ENCODE assay signal across 10 mouse cellular contexts in genomic region chr2:178277206-178277605, GRCm38 (mm10).
A peak's percentile ranks its signal among the peaks of the same experiment; 100 is the strongest.
DNase-seq lines count a peak whose midpoint lies in the region; ATAC-seq and TF ChIP-seq lines count a peak whose summit lies in the region.
"Had no signal": no experiment of that assay in that cellular context is flagged by ENCODE, and none has a peak within 500 bp of the region (broad histone marks: within the 10 kb centered on the region; RNA-seq: fewer than 3 reads in every experiment).

No protein-coding gene starts in this region.

- 22% methylated on average over 6 of the region's 6 CpGs for WGBS in hindbrain, embryonic 14.5 days
- WGBS in hindbrain, embryonic 12.5 days: 12% methylated on average over 6 of the region's 6 CpGs
- 8% methylated on average over 6 of the region's 6 CpGs for WGBS in intestine, embryonic 15.5 days
- 4% methylated on average over 6 of the region's 6 CpGs for WGBS in lung, adult 2 months

- no peak for TF ChIP-seq POLR2A in lung, adult 2 months (IDR thresholded peaks at IDR 0.05; ENCODE audit: borderline replicate concordance, extremely low read depth, low read depth, low read length)

- H3K36me3 ChIP-seq in hindbrain, embryonic 14.5 days (replicated peaks; ENCODE audit: control insufficient read depth, insufficient read depth): peaks cover 23% of the 10 kb centered on the region
- H3K36me3 ChIP-seq in hindbrain, embryonic 12.5 days: peaks cover 3% of the 10 kb centered on the region; the same call in 1 of the 2 replicates
- no peaks in the 10 kb centered on the region for H3K36me3 ChIP-seq in intestine, embryonic 15.5 days
- H3K36me3 ChIP-seq: heart, embryonic 15.5 days had no signal

- no peak overlapping the region for H3K9ac ChIP-seq in hindbrain, embryonic 14.5 days
- no peak overlapping the region for H3K9ac ChIP-seq in hindbrain, embryonic 12.5 days
- H3K9ac ChIP-seq in intestine, embryonic 15.5 days: no peak overlapping the region
- H3K9ac ChIP-seq: heart, embryonic 15.5 days had no signal

- no peaks in the 10 kb centered on the region for H3K4me1 ChIP-seq in hindbrain, embryonic 14.5 days (replicated peaks; ENCODE audit: control insufficient read depth, insufficient read depth, low read length)
- peaks cover 3% of the 10 kb centered on the region; the same call in 1 of the 2 replicates for H3K4me1 ChIP-seq in hindbrain, embryonic 12.5 days
- H3K4me1 ChIP-seq in intestine, embryonic 15.5 days (replicated peaks): no peaks in the 10 kb centered on the region
- H3K4me1 ChIP-seq in lung, adult 2 months (ENCODE audit: control insufficient read depth, insufficient read depth, low read length): no peaks in the 10 kb centered on the region
- H3K4me1 ChIP-seq: heart, embryonic 15.5 days had no signal

- ATAC-seq in hindbrain, embryonic 14.5 days (ENCODE audit: low FRiP score): no peak
- ATAC-seq in hindbrain, embryonic 12.5 days (ENCODE audit: low FRiP score): no peak
- ATAC-seq in common myeloid progenitor, adult 5-6 weeks (replicated peaks; ENCODE audit: low read depth, poor library complexity, severe bottlenecking): peak; percentile 94
- 0 out of 2 replicates have a peak, but pooled peaks have one; percentile 58 for ATAC-seq in intestine, embryonic 15.5 days
- ATAC-seq: Patski had no signal

- H3K4me3 ChIP-seq in hindbrain, embryonic 14.5 days (replicated peaks; ENCODE audit: low read length): no peak overlapping the region
- no peak overlapping the region for H3K4me3 ChIP-seq in hindbrain, embryonic 12.5 days
- H3K4me3 ChIP-seq in intestine, embryonic 15.5 days (replicated peaks): no peak overlapping the region
- no peak overlapping the region for H3K4me3 ChIP-seq in lung, adult 2 months (replicated peaks; ENCODE audit: extremely low read depth, low read depth, low read length)
- H3K4me3 ChIP-seq: heart, embryonic 15.5 days had no signal

- H3K27me3 ChIP-seq in hindbrain, embryonic 14.5 days (ENCODE audit: control insufficient read depth, insufficient read depth, low read length): no peaks in the 10 kb centered on the region
- H3K27me3 ChIP-seq in hindbrain, embryonic 12.5 days: no peaks in the 10 kb centered on the region
- no peaks in the 10 kb centered on the region for H3K27me3 ChIP-seq in intestine, embryonic 15.5 days (replicated peaks)
- H3K27me3 ChIP-seq: heart, embryonic 15.5 days; Patski had no signal

- no peaks in the 10 kb centered on the region for H3K9me3 ChIP-seq in hindbrain, embryonic 14.5 days (ENCODE audit: control insufficient read depth, low read length)
- H3K9me3 ChIP-seq in hindbrain, embryonic 12.5 days (replicated peaks): no peaks in the 10 kb centered on the region
- H3K9me3 ChIP-seq in intestine, embryonic 15.5 days: no peaks in the 10 kb centered on the region
- H3K9me3 ChIP-seq: heart, embryonic 15.5 days had no signal

- no peak for TF ChIP-seq CTCF in lung, adult 2 months (IDR thresholded peaks at IDR 0.05; ENCODE audit: insufficient read depth, low read length)

- no peak overlapping the region for H3K4me2 ChIP-seq in hindbrain, embryonic 14.5 days (replicated peaks)
- H3K4me2 ChIP-seq in hindbrain, embryonic 12.5 days (replicated peaks): no peak overlapping the region
- H3K4me2 ChIP-seq in intestine, embryonic 15.5 days (replicated peaks): no peak overlapping the region
- H3K4me2 ChIP-seq: heart, embryonic 15.5 days had no signal

- peak; percentile 54 for DNase-seq in hindbrain, embryonic 14.5 days (ENCODE audit: low spot score)
- DNase-seq in lung, adult 2 months: peak; percentile 8
- peak; percentile 35 for DNase-seq in yolk sac, embryonic 10.5 days (ENCODE audit: low spot score)
- DNase-seq in frontal cortex, adult 2 months (ENCODE audit: extremely low spot score in 1 of 2, low spot score in 1 of 2): no peak
- no peak for DNase-seq in left cerebral cortex, adult 11 months (ENCODE audit: low spot score)

- no peak overlapping the region for H3K27ac ChIP-seq in hindbrain, embryonic 14.5 days
- H3K27ac ChIP-seq in hindbrain, embryonic 12.5 days: no peak overlapping the region
- no peak overlapping the region for H3K27ac ChIP-seq in intestine, embryonic 15.5 days
- H3K27ac ChIP-seq: heart, embryonic 15.5 days had no signal

Comparison
In these comparisons a context has a peak if more than half of its experiments do, and no peak if none do; other contexts are left out.
1. ATAC-seq: peak in common myeloid progenitor, adult 5-6 weeks (single experiment) and intestine, embryonic 15.5 days (single experiment); none in hindbrain, embryonic 14.5 days (single experiment) and hindbrain, embryonic 12.5 days (single experiment).
2. DNase-seq: peak in hindbrain, embryonic 14.5 days (single experiment), lung, adult 2 months (single experiment) and yolk sac, embryonic 10.5 days (single experiment); none in frontal cortex, adult 2 months (0 of 2) and left cerebral cortex, adult 11 months (single experiment).